Mouse (Mus musculus) myocyte (in vitro differentiated cells): ENCODE data around the gene Mfap3l.

Experiments
- CEBPB ChIP-seq: IDR thresholded peaks from 2 replicates; pipeline ENCODE4 v1.6.1; 2011; ENCODE audit warnings: mild to moderate bottlenecking, moderate library complexity; ENCODE audit not compliant: poor library complexity, insufficient read depth, severe bottlenecking
- POLR2A ChIP-seq: IDR thresholded peaks from one replicate; pipeline ENCODE4 v1.6.1; 2011; ENCODE audit warnings: low read depth, mild to moderate bottlenecking, control low read depth, moderate library complexity; ENCODE audit not compliant: insufficient read length
- TCF12 ChIP-seq: IDR thresholded peaks from one replicate; pipeline ENCODE4 v1.6.1; 2011; ENCODE audit warnings: mild to moderate bottlenecking, control low read depth; ENCODE audit not compliant: poor library complexity, insufficient read depth, severe bottlenecking
- USF1 ChIP-seq: IDR thresholded peaks from one replicate; pipeline ENCODE4 v1.6.1; 2011; ENCODE audit warnings: low read depth, mild to moderate bottlenecking, control low read depth, moderate library complexity

DNA sequence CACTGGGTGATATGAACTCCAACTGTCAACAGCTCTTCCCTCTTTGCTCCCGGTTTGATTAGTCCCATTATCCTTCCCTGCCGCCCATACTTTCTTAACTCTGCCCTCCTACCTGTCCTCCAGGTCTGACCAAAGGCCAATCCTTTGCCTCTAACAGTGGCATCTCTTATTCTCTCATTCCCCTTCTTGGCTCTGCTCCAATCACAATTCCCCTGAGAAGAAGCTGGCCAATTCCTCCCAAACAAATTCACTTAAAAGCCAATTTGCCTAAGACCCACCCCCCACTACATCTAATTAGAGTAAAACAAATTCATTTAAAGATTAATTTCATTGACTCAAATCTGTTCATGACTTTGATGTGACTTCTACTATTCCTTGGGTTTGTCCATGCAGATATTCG is 86.1 kb downstream of the Mfap3l start:
- TF ChIP-seq POLR2A (no peak), TCF12 (no peak), USF1 (no peak), CEBPB (no peak)
